Mouse (Mus musculus): ENCODE results near the gene Tnfrsf19.

- TF ChIP-seq CHD2 (IDR thresholded peaks at IDR 0.05; ENCODE audit: low read depth, low read length) (no peak), HCFC1 (IDR thresholded peaks at IDR 0.05; ENCODE audit: borderline replicate concordance, insufficient read depth, low read length) (no peak), ZNF384 (IDR thresholded peaks at IDR 0.05; ENCODE audit: low read depth, low read length) (no peak), MAFK (IDR thresholded peaks at IDR 0.05; ENCODE audit: insufficient read depth, low read depth, low read length) (no peak)
Measured at GRCm38 (mm10) chr14:61090955-61091354, 44.7 kb upstream of the Tnfrsf19 start.

Measured in ES-E14 (cell line).